Mouse (Mus musculus) cerebellum, adult (tissue): ENCODE data around the gene Rnf103.
"Not testable (repeated sequence)": the region's sequence is repeated elsewhere in the genome, so short reads cannot be mapped to it uniquely, and the experiment has no call there.

Source experiments
- ATAC-seq: cut with Nextera tagmentation; 2 replicates; pipeline ENCODE4 v1.9.2; 2017; ENCODE audit warnings: mild to moderate bottlenecking, moderate library complexity, mixed read lengths; ENCODE audit not compliant: insufficient number of reproducible peaks, low FRiP score, low TSS enrichment

Rnf103 gene

DNA sequence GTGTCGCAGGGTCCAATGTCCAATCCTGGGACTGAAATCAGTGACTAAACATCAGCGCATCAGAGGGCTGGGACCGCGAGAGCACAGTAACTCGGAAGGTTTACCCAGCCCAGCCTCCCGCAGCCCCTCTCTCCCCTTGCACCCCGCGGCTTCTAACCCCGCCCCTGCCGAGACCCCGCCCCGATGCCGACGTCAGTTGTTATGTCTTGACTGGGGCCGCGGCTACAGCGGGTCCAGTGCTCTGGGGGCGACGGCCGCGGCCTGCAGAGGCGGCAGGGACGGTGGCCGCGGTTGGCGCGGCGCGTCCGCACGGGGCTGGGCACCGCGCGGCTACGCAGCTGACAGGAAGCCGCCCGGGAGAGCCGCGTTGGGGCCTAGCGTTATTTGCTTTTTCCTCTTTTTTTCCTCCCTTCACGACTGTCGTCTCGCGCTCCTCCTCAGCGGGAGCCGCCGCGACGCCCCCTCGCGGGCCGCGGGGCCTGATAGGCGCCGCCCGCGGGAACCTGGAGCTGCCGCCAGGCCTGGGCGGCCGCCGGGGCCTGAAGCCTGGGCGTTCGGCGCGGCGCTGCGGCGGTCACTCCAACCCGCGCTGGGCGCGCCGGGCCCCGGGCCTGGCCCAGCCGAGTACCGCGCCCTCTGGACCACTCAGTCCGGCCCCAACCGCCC, at the start of gene Rnf103:
Rnf103 (plus strand) TSS at position 220 of the 666 bp plus-strand sequence.
- ATAC-seq, result peak; percentile 91

DNA sequence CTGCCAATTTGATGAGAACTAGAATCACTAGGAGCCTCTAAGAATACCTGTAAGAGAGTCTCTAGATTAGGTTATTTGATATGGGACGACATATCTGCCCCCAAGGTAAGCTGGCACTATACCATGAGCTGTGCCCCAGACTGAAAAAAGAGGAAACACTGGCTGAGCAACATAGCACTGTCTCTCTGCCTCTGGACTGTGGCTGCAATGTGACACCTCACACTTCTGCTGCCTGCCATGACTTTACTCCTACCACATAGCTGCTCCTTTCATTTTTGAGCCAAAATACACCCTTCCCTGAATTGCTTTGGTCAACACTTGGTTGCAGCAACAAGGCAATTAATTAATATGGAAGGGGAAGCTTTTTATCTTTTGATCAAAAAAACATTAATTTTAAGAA, 48.9 kb upstream of the Rnf103 start:
- no peak for ATAC-seq

DNA sequence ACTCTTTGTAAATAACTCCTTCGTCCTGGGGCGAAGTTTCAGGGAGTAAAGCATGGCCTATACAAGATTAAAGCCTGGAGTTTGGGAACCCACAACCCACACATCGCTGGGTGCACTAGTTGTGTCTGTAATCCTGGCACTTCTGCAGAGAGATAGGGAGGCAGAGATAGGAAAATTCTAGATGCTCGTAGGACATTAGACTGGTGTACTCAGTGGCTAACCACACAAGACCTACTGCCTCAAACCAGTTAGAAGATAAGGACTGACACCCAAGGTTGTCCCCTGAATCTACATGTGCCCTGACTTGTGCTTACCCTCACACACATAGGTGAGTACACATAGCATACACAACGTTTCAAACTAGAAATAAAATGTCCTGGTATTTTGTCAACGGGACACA, 48.1 kb upstream of the Rnf103 start:
- ATAC-seq, result no peak

DNA sequence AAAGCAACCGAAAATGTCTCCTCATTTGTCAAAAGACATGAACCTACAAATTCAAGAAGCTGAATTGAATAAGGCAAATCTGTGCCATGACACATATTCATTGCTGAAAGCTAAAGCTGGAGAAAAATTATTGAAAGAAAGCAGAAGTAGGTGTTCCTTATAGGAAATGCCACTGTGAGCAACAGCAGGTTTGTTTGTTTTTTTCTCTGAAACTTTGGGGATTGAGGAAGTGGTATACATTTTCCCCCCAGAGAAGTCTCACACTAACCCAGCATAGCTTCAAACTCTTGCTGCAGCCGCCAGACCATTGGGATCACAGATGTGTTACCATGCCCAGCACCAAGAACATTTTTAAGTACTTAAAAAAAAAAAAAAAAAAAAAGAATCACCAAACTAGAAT, 40.9 kb upstream of the Rnf103 start:
- no peak for ATAC-seq

DNA sequence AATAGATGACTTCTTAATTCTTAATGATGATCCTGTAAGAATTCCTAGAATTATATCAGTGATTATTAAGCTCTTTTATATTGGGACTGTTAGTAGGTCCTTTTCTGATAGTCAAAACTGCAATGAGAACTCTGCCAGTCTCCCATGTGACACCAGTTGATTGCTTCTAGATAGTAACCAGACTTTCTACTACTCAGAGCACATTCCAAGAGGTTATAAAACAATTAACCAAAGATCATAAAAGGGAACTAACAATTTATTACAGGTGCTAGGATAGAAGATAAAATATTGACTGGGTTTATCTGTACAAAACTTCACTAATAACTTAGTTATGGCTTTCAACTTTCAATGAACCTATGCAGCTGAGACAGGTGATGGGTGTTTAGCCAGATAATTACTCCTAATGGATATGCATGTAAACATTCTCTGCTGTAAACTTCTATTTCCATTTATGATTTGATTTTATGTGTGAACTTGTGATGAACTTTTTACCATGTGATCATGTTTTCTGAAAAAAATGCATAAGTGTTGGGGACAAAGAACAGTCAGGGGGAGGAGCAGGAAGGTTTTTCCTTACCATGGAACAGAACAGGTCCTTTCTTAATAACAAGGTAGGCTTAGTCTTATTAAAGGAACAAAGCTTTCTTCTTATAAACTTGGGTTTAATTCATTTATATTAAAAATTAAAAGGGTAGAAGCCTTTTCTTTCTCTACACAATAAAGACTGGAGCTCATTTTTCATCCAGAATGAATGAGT, 39.5 kb upstream of the Rnf103 start:
- ATAC-seq, result not testable (repeated sequence)

DNA sequence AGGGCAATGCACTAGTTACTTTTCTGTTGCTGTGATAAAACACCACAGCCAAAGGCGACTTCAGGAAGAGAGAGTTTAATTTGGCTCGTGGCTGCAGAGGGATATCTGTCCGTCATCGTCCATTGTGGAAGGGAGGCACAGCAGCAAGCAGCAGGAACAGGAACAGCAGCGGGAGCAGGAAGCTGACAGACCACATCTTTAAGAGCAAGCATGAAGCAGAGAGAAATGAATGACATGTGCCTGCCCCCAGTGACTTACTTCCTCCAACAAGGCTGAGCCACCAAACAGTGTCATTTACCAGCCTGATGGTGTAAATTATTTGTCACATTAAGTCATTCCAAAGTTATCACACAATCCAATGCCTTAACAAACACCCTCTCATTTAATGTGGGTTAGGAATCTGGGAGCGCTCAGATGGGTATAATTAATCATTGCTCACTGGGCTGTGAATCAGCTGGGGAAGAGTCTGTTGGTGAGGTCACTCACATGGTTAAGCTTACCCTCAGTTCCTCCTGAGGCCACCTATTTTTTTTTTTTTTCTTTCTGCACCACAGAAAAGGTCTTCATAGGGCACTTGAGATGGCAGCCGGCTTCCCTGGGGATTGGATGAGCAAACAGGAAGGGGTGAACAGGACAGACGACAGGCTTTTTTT, 35.6 kb upstream of the Rnf103 start:
- no peak for ATAC-seq

DNA sequence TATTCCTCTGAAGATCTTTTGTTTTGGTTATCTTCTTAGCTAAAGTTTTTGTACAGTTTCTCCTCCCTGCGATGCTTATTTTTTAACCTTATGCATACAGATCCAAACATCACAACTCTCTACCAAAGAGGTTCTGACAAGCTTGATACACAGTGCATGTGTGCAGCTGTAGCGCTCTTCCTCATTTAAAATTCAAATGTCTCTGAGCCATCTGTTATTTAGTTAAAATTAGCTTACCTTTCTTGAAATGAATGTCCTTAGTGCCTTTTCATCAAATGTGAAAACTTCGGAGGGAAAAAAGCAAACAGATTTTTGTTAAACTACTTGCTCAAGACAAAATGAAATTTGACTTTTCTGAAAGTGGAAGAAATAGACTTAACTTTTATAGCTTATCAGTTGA, 28.5 kb upstream of the Rnf103 start:
- no peak for ATAC-seq

DNA sequence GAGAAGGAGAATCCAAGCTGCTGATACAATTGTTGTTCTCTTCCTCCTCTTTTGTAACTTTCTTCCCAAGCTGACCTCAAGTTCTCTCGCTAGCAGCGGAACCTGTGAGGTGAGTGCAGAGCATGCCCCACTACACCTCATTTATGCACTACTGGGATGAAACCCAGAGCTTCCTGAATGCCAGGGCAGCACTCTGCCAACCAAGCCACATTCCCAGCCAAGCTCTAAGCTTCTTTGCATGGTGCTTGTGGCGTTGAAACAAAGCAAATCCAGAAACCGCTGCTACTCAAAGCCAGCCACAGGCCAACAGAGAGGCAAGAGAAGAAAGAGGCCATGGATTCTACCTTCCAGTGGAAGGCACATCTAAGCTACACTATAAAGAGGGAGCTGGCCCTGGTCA, 25.9 kb upstream of the Rnf103 start:
- ATAC-seq, result no peak

DNA sequence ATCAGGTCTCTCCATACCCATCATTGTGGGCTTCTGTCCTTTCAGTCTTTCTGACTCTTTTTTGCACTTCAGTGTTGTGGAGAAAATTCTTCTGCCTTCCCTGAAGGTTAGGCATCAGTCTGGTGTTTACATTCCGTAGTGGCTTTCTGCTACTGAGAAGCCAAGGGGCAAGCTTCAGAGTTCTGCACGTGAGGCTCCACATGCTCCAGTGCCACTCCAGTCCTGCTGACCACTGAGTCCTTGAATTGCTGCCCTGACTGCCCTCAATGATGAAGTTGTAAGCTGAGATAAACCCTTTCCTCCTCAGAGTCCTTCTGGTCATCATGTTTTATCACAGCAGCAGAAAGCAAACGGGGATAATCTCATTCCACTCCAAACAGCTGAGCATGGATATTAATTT, 24.4 kb upstream of the Rnf103 start:
- no peak for ATAC-seq

DNA sequence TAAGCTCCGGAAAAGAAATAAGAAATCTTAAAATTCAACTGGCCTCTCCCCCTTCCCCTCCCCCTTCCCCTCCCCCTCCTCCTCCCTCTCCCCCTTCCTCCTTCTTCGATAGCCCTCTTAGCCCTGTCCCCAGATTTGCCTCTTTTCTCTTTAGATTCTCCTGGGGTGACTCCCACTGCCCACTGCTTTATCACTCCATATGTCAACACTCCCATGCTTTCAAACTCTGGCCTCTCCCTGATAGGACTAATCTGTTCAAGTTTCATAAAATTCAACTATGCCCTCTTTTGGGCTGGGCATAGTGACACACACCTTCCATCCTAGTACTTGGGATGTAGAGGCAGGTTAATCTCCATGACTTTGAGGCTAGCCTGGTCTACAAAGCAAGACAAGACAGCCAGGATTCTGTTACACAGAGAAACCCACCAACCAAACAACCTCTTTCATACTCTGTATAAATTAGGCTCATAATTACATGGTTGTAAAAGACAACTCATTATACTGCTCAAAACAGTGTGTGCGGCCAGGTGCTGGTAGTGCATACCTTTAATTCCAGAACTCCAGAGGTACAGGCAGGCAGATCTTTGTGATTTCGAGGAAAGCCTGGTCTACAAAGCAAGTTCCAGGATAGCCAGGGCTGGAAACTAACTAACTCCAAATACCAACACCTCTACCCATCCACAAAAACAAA, 21.7 kb upstream of the Rnf103 start:
- no peak for ATAC-seq

DNA sequence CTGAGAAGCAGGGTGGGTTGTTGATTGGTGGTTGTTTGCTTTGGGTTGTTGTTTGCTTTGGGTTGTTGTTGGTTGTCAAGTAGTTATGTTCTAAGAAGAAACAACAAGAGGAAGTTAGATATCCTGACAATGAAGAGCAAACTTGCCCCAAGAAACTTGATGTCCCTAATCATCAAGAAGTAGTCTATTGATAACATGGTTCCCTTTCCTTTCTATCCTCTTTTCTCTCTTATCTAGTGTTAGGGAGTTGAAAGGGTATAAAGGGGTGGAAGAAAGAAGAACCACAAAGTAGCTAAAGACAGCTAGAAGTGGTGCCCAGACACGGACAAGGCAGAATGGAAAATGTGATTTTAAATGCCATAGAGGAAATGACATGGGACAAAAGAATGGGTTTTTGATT, 20.9 kb upstream of the Rnf103 start:
- ATAC-seq, result no peak

DNA sequence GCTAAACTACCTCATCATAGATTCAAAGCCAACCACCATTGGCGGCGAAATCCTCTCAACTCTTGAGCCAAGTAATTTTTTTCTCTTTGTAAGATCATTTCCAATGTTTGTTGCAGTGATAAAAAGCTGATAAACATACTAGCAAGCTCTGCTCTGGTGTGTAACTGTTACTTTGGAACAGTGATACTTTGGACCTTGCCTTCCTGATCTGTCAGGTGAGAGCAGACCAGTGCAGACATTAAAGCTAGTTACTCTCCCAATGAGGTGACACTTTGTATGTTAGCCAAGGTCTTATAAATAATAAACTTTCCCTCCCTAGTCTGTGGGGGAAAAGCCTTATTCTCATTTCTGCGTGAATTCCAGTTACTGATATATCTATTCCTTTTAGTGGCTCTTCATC, 18.1 kb upstream of the Rnf103 start:
- no peak for ATAC-seq

DNA sequence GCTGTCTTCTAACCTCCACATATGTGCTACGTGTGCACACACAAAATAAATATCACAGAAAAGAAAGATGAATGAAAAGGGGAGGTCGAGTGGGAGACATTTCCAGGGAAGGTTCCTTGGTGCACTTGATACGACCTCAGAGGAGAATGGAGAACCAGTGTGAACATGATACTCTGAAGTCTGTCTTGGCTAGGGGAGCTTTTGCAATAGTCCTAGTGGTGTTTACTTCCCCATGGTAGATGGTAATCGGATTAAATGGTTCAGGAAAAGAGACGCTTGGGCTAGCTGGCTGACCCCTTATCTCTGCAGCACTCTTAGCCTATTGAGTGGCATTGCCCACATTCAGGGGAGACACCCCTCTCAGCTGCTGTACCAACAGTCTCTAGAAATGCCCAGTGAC, 16.9 kb upstream of the Rnf103 start:
- no peak for ATAC-seq

DNA sequence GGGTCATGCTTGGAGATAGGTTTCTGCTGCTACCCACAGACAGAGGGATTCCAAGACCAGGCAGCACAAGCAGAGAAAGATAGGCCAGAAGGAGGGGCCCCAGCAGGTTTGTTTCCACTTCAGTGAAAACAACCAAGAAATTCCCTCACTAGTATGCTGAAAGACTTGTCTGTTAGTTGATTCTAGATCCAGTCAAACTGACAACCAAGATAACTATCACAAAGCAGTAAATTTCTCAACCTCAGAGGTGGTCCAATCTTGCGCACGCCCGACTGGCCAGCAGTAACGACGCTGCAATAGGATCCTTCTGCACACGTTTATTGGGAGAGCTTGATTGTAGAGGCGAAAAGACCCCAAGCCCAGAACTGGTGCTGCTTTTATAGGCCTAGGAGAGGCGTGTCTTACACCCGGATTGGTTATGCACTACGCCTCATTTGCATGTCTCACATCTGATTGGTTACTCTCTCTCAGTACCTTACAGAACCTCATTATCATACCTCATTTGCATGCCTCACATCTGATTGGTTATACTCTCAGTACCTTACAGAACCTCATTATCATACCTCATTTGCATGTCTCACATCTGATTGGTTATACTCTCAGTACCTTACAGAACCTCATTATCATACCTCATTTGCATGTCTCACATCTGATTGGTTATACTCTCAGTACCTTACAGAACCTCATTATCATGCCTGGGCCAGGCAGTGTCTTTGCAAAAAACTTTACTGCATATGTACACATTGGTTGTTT, 14.7 kb upstream of the Rnf103 start:
- ATAC-seq, result not testable (repeated sequence)

DNA sequence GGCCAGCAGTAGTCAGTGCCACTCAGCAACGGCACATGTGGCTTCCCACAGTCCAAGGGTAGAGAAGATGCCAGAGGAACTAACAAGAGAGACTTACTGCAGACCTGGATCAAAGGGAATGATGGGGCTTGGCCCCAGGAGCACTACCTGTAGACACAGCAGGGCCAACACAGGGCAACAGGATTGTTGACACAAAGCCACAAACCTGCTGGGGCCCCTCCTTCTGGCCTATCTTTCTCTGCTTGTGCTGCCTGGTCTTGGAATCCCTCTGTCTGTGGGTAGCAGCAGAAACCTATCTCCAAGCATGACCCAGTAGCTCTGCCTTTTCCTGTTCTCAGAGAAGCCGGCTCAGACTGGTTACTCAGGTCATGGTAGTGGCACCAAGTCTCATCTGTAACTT, 14.1 kb upstream of the Rnf103 start:
- ATAC-seq, result not testable (repeated sequence)

DNA sequence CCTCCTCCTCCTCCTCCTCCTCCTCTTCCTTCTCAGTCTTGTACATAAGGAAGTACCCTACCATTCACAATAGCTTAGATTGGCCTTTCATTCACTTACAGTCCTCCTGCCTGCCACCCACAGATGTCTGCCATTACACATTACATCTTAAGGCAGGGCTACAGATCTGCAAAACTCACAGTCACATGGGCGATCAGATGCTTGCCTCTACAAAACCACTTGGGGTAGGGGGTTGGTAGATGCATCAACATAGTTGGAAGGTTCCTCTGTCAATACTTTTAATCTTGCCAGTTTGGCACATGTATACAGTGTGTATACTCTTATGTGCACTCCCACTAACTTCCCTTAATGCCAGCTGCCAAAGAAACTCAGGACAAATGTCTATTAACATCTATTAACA, 13.6 kb upstream of the Rnf103 start:
- ATAC-seq, result no peak

DNA sequence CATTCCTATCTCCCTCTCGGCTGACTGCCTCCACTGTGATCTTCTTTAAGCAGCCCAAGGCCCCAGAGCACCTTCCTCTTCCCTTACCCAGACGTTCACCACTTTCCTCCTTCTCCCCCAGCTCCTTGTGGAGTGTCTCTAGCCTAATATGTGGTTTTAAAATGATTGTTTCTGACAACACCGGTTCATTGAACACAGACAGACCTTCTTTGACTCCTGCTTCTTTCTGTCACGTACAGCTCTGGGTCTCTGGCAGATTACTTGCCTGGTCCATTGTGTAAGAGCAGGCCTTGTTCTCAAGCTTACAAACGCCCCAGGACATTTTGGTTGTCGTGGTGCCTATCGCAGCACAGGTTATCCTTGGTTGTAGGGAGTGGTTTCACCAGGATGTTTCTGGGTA, 12.6 kb upstream of the Rnf103 start:
- no peak for ATAC-seq

DNA sequence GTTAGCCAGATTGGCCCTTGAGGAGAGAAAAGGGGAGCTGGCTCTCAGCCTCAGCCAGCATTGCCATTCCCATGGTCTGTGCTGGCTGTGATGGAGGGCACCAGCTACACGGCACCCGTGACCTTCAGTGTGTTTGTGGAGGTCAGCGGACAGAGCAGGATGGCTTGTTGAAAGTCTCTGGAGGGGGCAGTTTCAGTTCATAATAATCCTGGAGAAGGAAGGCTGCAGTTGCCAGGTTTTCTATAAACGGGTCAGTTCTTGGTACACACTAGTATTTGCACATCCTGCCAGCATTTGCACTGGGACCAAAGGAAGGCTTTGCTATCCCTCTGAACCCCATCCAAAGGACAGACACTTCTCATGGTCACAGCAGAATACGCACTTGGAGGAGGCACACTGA, 8.4 kb upstream of the Rnf103 start:
- no peak for ATAC-seq

DNA sequence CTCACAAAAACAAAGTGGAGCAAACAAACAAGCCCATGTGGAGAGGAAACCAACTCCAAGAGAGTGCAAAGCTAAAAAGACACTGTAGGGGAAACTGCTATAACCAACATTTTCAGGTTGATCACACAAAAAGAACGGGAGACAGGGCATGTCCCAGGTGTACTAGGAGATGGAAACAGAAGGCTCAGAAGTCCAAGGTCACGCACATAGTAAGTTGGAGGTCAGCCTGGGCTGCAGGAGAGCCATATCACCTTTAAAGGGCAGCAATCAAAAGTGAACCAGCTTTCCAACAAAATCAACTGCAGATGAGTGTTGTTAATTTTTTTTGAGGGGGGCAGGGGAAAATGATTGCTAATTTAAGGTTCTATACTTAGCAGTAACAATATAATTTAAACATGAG, 7.5 kb upstream of the Rnf103 start:
- no peak for ATAC-seq

DNA sequence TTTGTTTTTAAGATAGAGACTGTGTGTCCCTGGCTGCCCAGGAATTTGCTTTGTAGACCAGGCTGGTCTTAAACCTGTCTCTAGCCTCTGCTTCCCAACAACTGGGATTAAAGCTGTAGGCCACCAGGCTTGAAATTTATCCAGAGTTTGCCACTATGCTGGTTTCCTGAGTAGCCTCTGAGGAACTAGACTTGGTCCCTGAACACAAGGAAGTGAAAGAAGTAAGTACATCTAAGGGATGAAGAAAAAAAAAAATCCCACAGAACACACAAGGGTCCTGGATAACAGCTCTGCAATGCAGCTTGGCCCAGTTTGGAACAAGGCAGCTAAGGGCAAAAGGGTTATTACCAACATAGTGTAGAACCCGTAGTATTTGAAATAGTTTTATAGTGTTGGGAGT, 6.8 kb upstream of the Rnf103 start:
- no peak for ATAC-seq
